Mouse (Mus musculus): ENCODE results near the gene Gpc6. TPM values are rescaled to one million over a fixed set of nuclear protein-coding genes. Genes with fewer than 3 reads are reported as not detected.

Gpc6 gene
- polyA plus RNA-seq, 1 experiment from 2014 or later, result 19.3 TPM

DNA sequence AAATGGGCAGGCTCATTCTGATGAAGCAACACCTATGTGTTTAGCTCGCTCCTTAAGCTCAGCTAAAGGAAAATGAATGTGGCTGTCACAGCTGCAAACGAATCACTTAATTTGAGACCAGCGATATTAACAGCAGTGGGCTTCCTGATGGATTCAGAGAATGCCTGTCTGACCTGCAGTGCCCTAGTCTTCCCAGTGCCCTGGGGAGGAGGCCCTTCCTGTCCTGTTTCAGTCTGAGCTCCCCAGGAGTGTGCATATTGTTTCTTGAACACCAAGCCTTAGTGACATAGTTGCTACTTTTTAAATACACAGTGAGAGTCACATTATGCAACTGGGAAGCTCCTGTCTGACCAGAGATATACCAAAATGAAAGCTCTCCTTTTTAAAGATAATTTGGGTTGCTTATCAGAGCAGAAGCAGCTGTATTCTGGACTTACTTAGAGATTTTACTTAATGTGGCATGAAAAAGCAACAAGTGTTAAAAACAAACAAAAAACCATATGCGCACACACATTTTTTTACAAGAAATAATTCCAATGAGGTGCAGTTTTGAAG is 451.8 kb downstream of the Gpc6 start:
- WGBS, result 40% methylated on average over 4 of the region's 4 CpGs
- Histone ChIP-seq H3K4me1 (ENCODE audit: control insufficient read depth, insufficient read depth, low read depth, low read length) (no peaks in the 10 kb centered on the region), H3K27me3 (replicated peaks; ENCODE audit: control insufficient read depth, insufficient read depth, low read length) (no peaks in the 10 kb centered on the region; the same call in 1 of the 2 replicates), H3K4me2 (ENCODE audit: low read length) (no peak overlapping the region), H3K36me3 (ENCODE audit: control insufficient read depth, insufficient read depth, low read length) (no peaks in the 10 kb centered on the region), H3K4me3 (ENCODE audit: low read length) (no peak overlapping the region), H3K27ac (ENCODE audit: low read depth, low read length) (no peak overlapping the region), H3K9me3 (ENCODE audit: control insufficient read depth, low read length) (no peaks in the 10 kb centered on the region), H3K9ac (ENCODE audit: low read depth, low read length) (no peak overlapping the region)
- no peak for ATAC-seq

DNA sequence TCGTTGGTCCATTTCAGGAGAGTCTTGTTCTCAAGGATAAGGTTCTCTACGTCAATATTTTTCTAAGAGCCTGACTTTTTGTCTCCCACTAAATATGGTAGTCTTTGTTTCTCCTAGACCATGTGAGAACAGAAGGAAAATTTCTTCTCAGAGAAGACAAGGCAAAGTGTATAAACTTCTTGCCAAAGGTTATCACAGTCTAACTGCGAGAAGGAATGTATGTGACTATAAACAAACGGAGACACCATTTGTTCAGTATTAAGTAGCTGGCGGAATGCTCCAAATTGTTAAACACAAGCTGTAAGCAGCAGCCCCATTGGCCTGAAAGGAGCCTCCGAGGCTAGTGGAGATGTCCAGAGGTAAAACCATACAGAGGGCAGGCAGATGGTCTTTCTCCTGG is 454.9 kb downstream of the Gpc6 start:
- no peak overlapping the region for H3K9ac ChIP-seq (ENCODE audit: low read depth, low read length)
- no peaks in the 10 kb centered on the region for H3K9me3 ChIP-seq (ENCODE audit: control insufficient read depth, low read length)
- H3K27me3 ChIP-seq (replicated peaks; ENCODE audit: control insufficient read depth, insufficient read depth, low read length), result no peaks in the 10 kb centered on the region; the same call in 1 of the 2 replicates
- no peaks in the 10 kb centered on the region for H3K4me1 ChIP-seq (ENCODE audit: control insufficient read depth, insufficient read depth, low read depth, low read length)
- ATAC-seq, result no peak
- whole genome bisulfite sequencing, result 83% methylated on average over 6 of the region's 6 CpGs
- no peaks in the 10 kb centered on the region for H3K36me3 ChIP-seq (ENCODE audit: control insufficient read depth, insufficient read depth, low read length)
- H3K27ac ChIP-seq (ENCODE audit: low read depth, low read length), result no peak overlapping the region
- H3K4me2 ChIP-seq (ENCODE audit: low read length), result no peak overlapping the region
- no peak overlapping the region for H3K4me3 ChIP-seq (ENCODE audit: low read length)

- H3K4me1 ChIP-seq (ENCODE audit: control insufficient read depth, insufficient read depth, low read depth, low read length), result no peaks in the 10 kb centered on the region
- H3K4me2 ChIP-seq (ENCODE audit: low read length), result no peak overlapping the region
- no peak overlapping the region for H3K27ac ChIP-seq (ENCODE audit: low read depth, low read length)
- no peaks in the 10 kb centered on the region; the same call in 1 of the 2 replicates for H3K27me3 ChIP-seq (replicated peaks; ENCODE audit: control insufficient read depth, insufficient read depth, low read length)
- no peak overlapping the region for H3K4me3 ChIP-seq (ENCODE audit: low read length)
- peak; percentile 72 for ATAC-seq
- no peaks in the 10 kb centered on the region for H3K36me3 ChIP-seq (ENCODE audit: control insufficient read depth, insufficient read depth, low read length)
- H3K9me3 ChIP-seq (ENCODE audit: control insufficient read depth, low read length), result no peaks in the 10 kb centered on the region
- no peak overlapping the region for H3K9ac ChIP-seq (ENCODE audit: low read depth, low read length)
- 36% methylated on average over 7 of the region's 7 CpGs for WGBS
These were observed 458.1 kb downstream of the Gpc6 start for GRCm38 (mm10) chr14:117383188-117383587.

DNA sequence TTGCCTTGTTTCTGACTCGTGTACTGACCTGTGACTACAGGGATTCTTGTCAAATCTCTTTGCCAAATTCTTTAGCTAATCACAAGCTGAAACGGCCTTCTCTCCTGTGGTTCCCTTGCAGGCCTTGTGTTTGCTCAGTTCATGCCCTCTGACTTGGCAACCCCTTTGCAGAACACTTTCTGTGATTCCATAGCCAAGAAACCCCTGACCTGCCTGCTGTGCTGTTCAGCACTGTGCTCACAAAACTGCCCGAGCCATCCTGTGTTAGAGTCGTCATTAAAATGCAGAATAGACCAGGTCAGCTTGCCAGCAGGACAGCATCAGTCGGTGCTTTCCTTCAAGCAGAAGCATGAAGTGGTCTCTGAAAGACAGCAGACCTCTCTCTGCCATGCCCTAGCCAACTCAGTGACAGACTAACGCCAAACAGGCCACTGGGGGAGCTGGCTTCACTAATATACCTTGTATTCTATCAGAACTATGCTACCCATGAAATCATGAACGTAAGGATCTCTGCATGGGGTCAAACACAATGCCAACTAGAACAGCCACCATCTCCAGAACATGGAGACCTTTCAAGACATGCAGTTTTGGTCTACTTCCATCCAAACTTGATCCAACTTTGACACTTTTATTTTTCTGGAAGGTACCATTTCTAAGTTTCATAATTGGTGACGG is 459.1 kb downstream of the Gpc6 start:
- H3K4me3 ChIP-seq (ENCODE audit: low read length), result no peak overlapping the region
- no peaks in the 10 kb centered on the region for H3K4me1 ChIP-seq (ENCODE audit: control insufficient read depth, insufficient read depth, low read depth, low read length)
- H3K9ac ChIP-seq (ENCODE audit: low read depth, low read length), result no peak overlapping the region
- no peaks in the 10 kb centered on the region for H3K9me3 ChIP-seq (ENCODE audit: control insufficient read depth, low read length)
- H3K27ac ChIP-seq (ENCODE audit: low read depth, low read length), result no peak overlapping the region
- no peaks in the 10 kb centered on the region for H3K27me3 ChIP-seq (replicated peaks; ENCODE audit: control insufficient read depth, insufficient read depth, low read length)
- WGBS, result 40% methylated on average over 8 of the region's 8 CpGs
- H3K4me2 ChIP-seq (ENCODE audit: low read length), result no peak overlapping the region
- peak; percentile 73 for ATAC-seq
- H3K36me3 ChIP-seq (ENCODE audit: control insufficient read depth, insufficient read depth, low read length), result no peaks in the 10 kb centered on the region

DNA sequence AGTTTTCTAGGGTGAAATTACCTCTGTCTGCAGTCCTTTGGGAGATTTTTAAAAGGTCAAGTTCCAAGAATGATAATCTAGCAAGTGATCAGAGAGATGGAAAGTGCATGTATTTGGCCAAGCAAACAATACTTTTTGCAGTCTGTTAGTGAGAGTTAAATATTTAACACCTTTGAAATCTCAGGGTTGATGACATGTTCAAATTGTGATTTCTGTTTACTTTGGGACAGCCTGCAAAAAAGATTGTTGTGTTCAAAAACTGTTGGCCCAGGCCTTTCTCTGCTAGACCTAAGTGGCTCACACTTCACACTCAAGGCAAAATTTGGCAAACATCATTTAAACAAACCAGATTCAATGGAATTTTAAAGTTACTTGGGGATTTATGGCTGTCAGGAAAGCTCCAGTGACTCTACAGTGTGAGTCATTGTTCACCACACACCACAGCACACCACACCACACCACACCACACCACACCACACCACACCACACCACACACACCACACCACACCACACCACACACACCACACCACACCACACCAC is 460.7 kb downstream of the Gpc6 start:
- no peaks in the 10 kb centered on the region for H3K9me3 ChIP-seq (ENCODE audit: control insufficient read depth, low read length)
- H3K36me3 ChIP-seq (ENCODE audit: control insufficient read depth, insufficient read depth, low read length), result no peaks in the 10 kb centered on the region
- no peak overlapping the region for H3K4me2 ChIP-seq (ENCODE audit: low read length)
- H3K9ac ChIP-seq (ENCODE audit: low read depth, low read length), result no peak overlapping the region
- H3K27me3 ChIP-seq (replicated peaks; ENCODE audit: control insufficient read depth, insufficient read depth, low read length), result no peaks in the 10 kb centered on the region
- H3K4me3 ChIP-seq (ENCODE audit: low read length), result no peak overlapping the region
- H3K4me1 ChIP-seq (ENCODE audit: control insufficient read depth, insufficient read depth, low read depth, low read length), result no peaks in the 10 kb centered on the region
- ATAC-seq, result no peak
- H3K27ac ChIP-seq (ENCODE audit: low read depth, low read length), result no peak overlapping the region

GRCm38 (mm10) chr14:117390794-117391320 is 465.7 kb downstream of the Gpc6 start:
- 83% methylated on average over 3 of the region's 3 CpGs for WGBS
- H3K27ac ChIP-seq (ENCODE audit: low read depth, low read length), result no peak overlapping the region
- no peaks in the 10 kb centered on the region for H3K36me3 ChIP-seq (ENCODE audit: control insufficient read depth, insufficient read depth, low read length)

GRCm38 (mm10) chr14:117391412-117391811 is 466.3 kb downstream of the Gpc6 start:
- H3K4me2 ChIP-seq (ENCODE audit: low read length), result no peak overlapping the region
- H3K4me3 ChIP-seq (ENCODE audit: low read length), result no peak overlapping the region
- no peak for ATAC-seq
- H3K9ac ChIP-seq (ENCODE audit: low read depth, low read length), result no peak overlapping the region
- H3K4me1 ChIP-seq (ENCODE audit: control insufficient read depth, insufficient read depth, low read depth, low read length), result no peaks in the 10 kb centered on the region
- no peaks in the 10 kb centered on the region for H3K36me3 ChIP-seq (ENCODE audit: control insufficient read depth, insufficient read depth, low read length)
- H3K27me3 ChIP-seq (replicated peaks; ENCODE audit: control insufficient read depth, insufficient read depth, low read length), result no peaks in the 10 kb centered on the region
- no peaks in the 10 kb centered on the region for H3K9me3 ChIP-seq (ENCODE audit: control insufficient read depth, low read length)
- WGBS, result 58% methylated on average over 4 of the region's 4 CpGs
- no peak overlapping the region for H3K27ac ChIP-seq (ENCODE audit: low read depth, low read length)

More at GRCm38 (mm10) chr14:117390794-117391320, 465.7 kb downstream of the Gpc6 start:
- H3K9me3 ChIP-seq (ENCODE audit: control insufficient read depth, low read length), result no peaks in the 10 kb centered on the region
- H3K27me3 ChIP-seq (replicated peaks; ENCODE audit: control insufficient read depth, insufficient read depth, low read length), result no peaks in the 10 kb centered on the region
- H3K4me2 ChIP-seq (ENCODE audit: low read length), result no peak overlapping the region
- H3K4me3 ChIP-seq (ENCODE audit: low read length), result no peak overlapping the region
- no peak for ATAC-seq
- H3K9ac ChIP-seq (ENCODE audit: low read depth, low read length), result no peak overlapping the region
- H3K4me1 ChIP-seq (ENCODE audit: control insufficient read depth, insufficient read depth, low read depth, low read length), result no peaks in the 10 kb centered on the region

- ATAC-seq, result no peak
- Histone ChIP-seq H3K9ac (ENCODE audit: low read depth, low read length) (no peak overlapping the region), H3K36me3 (ENCODE audit: control insufficient read depth, insufficient read depth, low read length) (no peaks in the 10 kb centered on the region), H3K27me3 (replicated peaks; ENCODE audit: control insufficient read depth, insufficient read depth, low read length) (no peaks in the 10 kb centered on the region), H3K4me3 (ENCODE audit: low read length) (no peak overlapping the region), H3K4me2 (ENCODE audit: low read length) (no peak overlapping the region), H3K4me1 (ENCODE audit: control insufficient read depth, insufficient read depth, low read depth, low read length) (no peaks in the 10 kb centered on the region), H3K9me3 (ENCODE audit: control insufficient read depth, low read length) (no peaks in the 10 kb centered on the region), H3K27ac (ENCODE audit: low read depth, low read length) (no peak overlapping the region)
- 84% methylated on average over 3 of the region's 3 CpGs for WGBS
These were observed 472.1 kb downstream of the Gpc6 start for GRCm38 (mm10) chr14:117397165-117397564.

GRCm38 (mm10) chr14:117407824-117408524 is 482.9 kb downstream of the Gpc6 start:
- Histone ChIP-seq H3K4me1 (ENCODE audit: control insufficient read depth, insufficient read depth, low read depth, low read length) (no peaks in the 10 kb centered on the region), H3K27ac (ENCODE audit: low read depth, low read length) (no peak overlapping the region), H3K4me3 (ENCODE audit: low read length) (no peak overlapping the region), H3K4me2 (ENCODE audit: low read length) (no peak overlapping the region), H3K27me3 (replicated peaks; ENCODE audit: control insufficient read depth, insufficient read depth, low read length) (no peaks in the 10 kb centered on the region), H3K36me3 (ENCODE audit: control insufficient read depth, insufficient read depth, low read length) (no peaks in the 10 kb centered on the region), H3K9ac (ENCODE audit: low read depth, low read length) (no peak overlapping the region), H3K9me3 (ENCODE audit: control insufficient read depth, low read length) (no peaks in the 10 kb centered on the region)
- no peak for ATAC-seq
- 76% methylated on average over 9 of the region's 9 CpGs for WGBS
